ENCODE assay signal across 8 mouse cellular contexts in the genomic region with DNA sequence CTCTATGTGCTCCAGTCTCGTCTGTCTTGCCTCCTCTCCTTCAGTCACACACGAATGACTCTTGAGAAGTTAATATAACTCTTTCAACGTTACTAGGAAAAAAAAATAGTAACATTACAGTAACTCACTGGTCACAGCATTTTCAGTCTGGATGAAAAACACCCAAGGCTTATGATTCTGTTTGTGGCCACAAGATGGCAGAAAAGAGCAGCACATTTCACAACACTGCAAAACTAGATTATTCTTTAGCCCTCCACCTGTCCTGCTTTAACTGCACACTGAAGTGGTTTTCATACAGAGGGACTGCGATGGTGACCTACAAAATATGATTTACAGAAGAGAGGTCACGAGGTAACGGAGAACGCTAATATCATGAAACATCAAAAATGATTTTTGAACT. TPM values are rescaled to one million over a fixed set of nuclear protein-coding genes. Genes with fewer than 3 reads are reported as not detected.
A peak's percentile ranks its signal among the peaks of the same experiment; 100 is the strongest.
DNase-seq lines count a peak whose midpoint lies in the region; ATAC-seq and TF ChIP-seq lines count a peak whose summit lies in the region.

No protein-coding gene starts in this region.

- peak overlapping the region; percentile 70 for H3K4me2 ChIP-seq in embryonic facial prominence, embryonic 11.5 days (ENCODE audit: low read depth, low read length)
- peak overlapping the region; percentile 91 for H3K4me2 ChIP-seq in liver, embryonic 12.5 days

- no peaks in the 10 kb centered on the region for H3K27me3 ChIP-seq in embryonic facial prominence, embryonic 11.5 days (ENCODE audit: control insufficient read depth, insufficient read depth, low read length)
- no peaks in the 10 kb centered on the region for H3K27me3 ChIP-seq in liver, embryonic 12.5 days (replicated peaks)
- H3K27me3 ChIP-seq in thymus, adult 2 months (ENCODE audit: control insufficient read depth, insufficient read depth, low read length), result no peaks in the 10 kb centered on the region

- no peak for ATAC-seq in embryonic facial prominence, embryonic 11.5 days (replicated peaks; ENCODE audit: insufficient number of reproducible peaks, low FRiP score, low TSS enrichment, low read depth)
- no peak for ATAC-seq in liver, embryonic 12.5 days

- no peak for TF ChIP-seq POLR2A in thymus, adult 2 months (IDR thresholded peaks at IDR 0.05; ENCODE audit: control insufficient read depth, extremely low read depth, insufficient read depth, low read length, poor library complexity)

- H3K27ac ChIP-seq in embryonic facial prominence, embryonic 11.5 days (replicated peaks; ENCODE audit: low read depth, low read length), result peak overlapping the region; percentile 86
- H3K27ac ChIP-seq in liver, embryonic 12.5 days, result peak overlapping the region; percentile 99
- H3K27ac ChIP-seq in thymus, adult 2 months (ENCODE audit: control insufficient read depth, insufficient read depth, low read length), result peak overlapping the region; percentile 72

- H3K4me1 ChIP-seq in embryonic facial prominence, embryonic 11.5 days (ENCODE audit: control insufficient read depth, insufficient read depth, low read length), result no peaks in the 10 kb centered on the region
- peaks cover 46% of the 10 kb centered on the region for H3K4me1 ChIP-seq in liver, embryonic 12.5 days
- H3K4me1 ChIP-seq in thymus, adult 2 months (replicated peaks; ENCODE audit: control insufficient read depth, insufficient read depth, low read length), result peaks cover 2% of the 10 kb centered on the region

- DNase-seq in CD4-positive helper T cell, adult 2 months (ENCODE audit: low read depth, low spot score), result peak; percentile 78
- DNase-seq in adrenal gland, adult 2 months, result peak; percentile 58
- DNase-seq in embryonic facial prominence, embryonic 11.5 days (ENCODE audit: low spot score), result peak; percentile 81
- peak; percentile 23 to 65 for DNase-seq in heart, adult 9 months (ENCODE audit: low spot score in 2 of 2)
- peak; percentile 73 for DNase-seq in kidney, adult 9 months
- DNase-seq in naive thymus-derived CD4-positive, alpha-beta T cell, adult 2 months (ENCODE audit: low read depth), result peak; percentile 89
- DNase-seq in thymus, adult 2 months, result peak; percentile 76

- peak overlapping the region; percentile 73 for H3K9ac ChIP-seq in embryonic facial prominence, embryonic 11.5 days (replicated peaks; ENCODE audit: low read length)
- peak overlapping the region; percentile 85 for H3K9ac ChIP-seq in liver, embryonic 12.5 days

- peak overlapping the region; percentile 50 for H3K4me3 ChIP-seq in embryonic facial prominence, embryonic 11.5 days (ENCODE audit: low read depth, low read length)
- H3K4me3 ChIP-seq in liver, embryonic 12.5 days, result peak overlapping the region; percentile 59
- no peak overlapping the region; the same call in 1 of the 2 replicates for H3K4me3 ChIP-seq in thymus, adult 2 months (ENCODE audit: control insufficient read depth, insufficient read depth, low read length)

- no peaks in the 10 kb centered on the region for H3K36me3 ChIP-seq in embryonic facial prominence, embryonic 11.5 days (replicated peaks; ENCODE audit: control insufficient read depth, insufficient read depth, low read depth, low read length)
- H3K36me3 ChIP-seq in liver, embryonic 12.5 days, result no peaks in the 10 kb centered on the region
- H3K36me3 ChIP-seq in thymus, adult 2 months (ENCODE audit: control insufficient read depth, insufficient read depth, low read length), result no peaks in the 10 kb centered on the region

- WGBS in embryonic facial prominence, embryonic 11.5 days, result 1% methylated on average over 7 of the region's 7 CpGs
- 2% methylated on average over 7 of the region's 7 CpGs for WGBS in liver, embryonic 12.5 days (ENCODE audit: insufficient replicate concordance)
- WGBS in thymus, adult 2 months, result 0% methylated on average over 7 of the region's 7 CpGs

- TF ChIP-seq CTCF in thymus, adult 2 months (IDR thresholded peaks at IDR 0.05; ENCODE audit: borderline replicate concordance, control insufficient read depth, extremely low read depth, insufficient read depth, low read length, poor library complexity), result no peak

- H3K9me3 ChIP-seq in embryonic facial prominence, embryonic 11.5 days (replicated peaks; ENCODE audit: control insufficient read depth, low read length), result no peaks in the 10 kb centered on the region
- no peaks in the 10 kb centered on the region for H3K9me3 ChIP-seq in liver, embryonic 12.5 days (replicated peaks)

RNA-seq across cellular contexts. Expression of a gene that starts 1.2 kb away (rescaled TPM):
- 10 to 100 TPM; 24.1 to 36.9 TPM for total RNA-seq in adrenal gland, adult 2 months (2021)
- polyA plus RNA-seq in adrenal gland, adult 2 months (2012; rRNA removed), result 0.49 and 1.3 TPM in 2 replicates
- 4.6 TPM in 2 replicates for polyA plus RNA-seq in embryonic facial prominence, embryonic 11.5 days (2014; fragmentation: Nextera tagmentation; extraction: Ambion mirVana)
- polyA plus RNA-seq in liver, embryonic 12.5 days (2016; fragmentation: Nextera tagmentation; extraction: Ambion mirVana), result 1.5 and 1.7 TPM in 2 replicates
- 118 and 183 TPM in 2 replicates for polyA plus RNA-seq in thymus, adult 2 months (2012; rRNA removed)

RNA-seq across cellular contexts. Expression of a gene that starts 1.5 kb away (rescaled TPM):
- 10 to 100 TPM; 28.5 to 38.1 TPM for total RNA-seq in adrenal gland, adult 2 months (2021)
- polyA plus RNA-seq in adrenal gland, adult 2 months (2012; rRNA removed), result 5.7 and 9.3 TPM in 2 replicates
- polyA plus RNA-seq in embryonic facial prominence, embryonic 11.5 days (2014; fragmentation: Nextera tagmentation; extraction: Ambion mirVana), result 26.6 and 30.4 TPM in 2 replicates
- 13.8 and 17.6 TPM in 2 replicates for polyA plus RNA-seq in liver, embryonic 12.5 days (2016; fragmentation: Nextera tagmentation; extraction: Ambion mirVana)
- 227 and 343 TPM in 2 replicates for polyA plus RNA-seq in thymus, adult 2 months (2012; rRNA removed)

RNA-seq across cellular contexts. Expression of a gene that starts 2.7 kb away (rescaled TPM):
- 10 to 100 TPM; 16.3 to 42.1 TPM for total RNA-seq in adrenal gland, adult 2 months (2021)
- 5.5 and 8.7 TPM in 2 replicates for polyA plus RNA-seq in adrenal gland, adult 2 months (2012; rRNA removed)
- 9.7 and 14.7 TPM in 2 replicates for polyA plus RNA-seq in embryonic facial prominence, embryonic 11.5 days (2014; fragmentation: Nextera tagmentation; extraction: Ambion mirVana)
- 8.3 and 14.2 TPM in 2 replicates for polyA plus RNA-seq in liver, embryonic 12.5 days (2016; fragmentation: Nextera tagmentation; extraction: Ambion mirVana)
- polyA plus RNA-seq in thymus, adult 2 months (2012; rRNA removed), result 670 and 733 TPM in 2 replicates

RNA-seq across cellular contexts. Expression of a gene that starts 7.1 kb away (rescaled TPM):
- 1 to 10 TPM; 6.5 to 7.0 TPM for total RNA-seq in adrenal gland, adult 2 months (2021)
- 0.28 and 0.56 TPM in 2 replicates for polyA plus RNA-seq in adrenal gland, adult 2 months (2012; rRNA removed)
- 6.3 and 6.4 TPM in 2 replicates for polyA plus RNA-seq in embryonic facial prominence, embryonic 11.5 days (2014; fragmentation: Nextera tagmentation; extraction: Ambion mirVana)
- polyA plus RNA-seq in liver, embryonic 12.5 days (2016; fragmentation: Nextera tagmentation; extraction: Ambion mirVana), result 6.4 and 6.5 TPM in 2 replicates
- 76.1 and 110 TPM in 2 replicates for polyA plus RNA-seq in thymus, adult 2 months (2012; rRNA removed)

RNA-seq across cellular contexts. Expression of a gene that starts 16.8 kb away (rescaled TPM):
- not detected for total RNA-seq in adrenal gland, adult 2 months (2021)
- not detected in 2 replicates for polyA plus RNA-seq in adrenal gland, adult 2 months (2012; rRNA removed)
- not detected in 2 replicates for polyA plus RNA-seq in embryonic facial prominence, embryonic 11.5 days (2014; fragmentation: Nextera tagmentation; extraction: Ambion mirVana)
- polyA plus RNA-seq in liver, embryonic 12.5 days (2016; fragmentation: Nextera tagmentation; extraction: Ambion mirVana), result not detected in 2 replicates
- polyA plus RNA-seq in thymus, adult 2 months (2012; rRNA removed), result not detected in 2 replicates

Comparison
In these comparisons a context has a peak if more than half of its experiments do, and no peak if none do; other contexts are left out.
1. RNA of a gene that starts 1.2 kb away (polyA plus RNA-seq): 118 to 183 TPM in thymus, adult 2 months; 4.6 TPM in embryonic facial prominence, embryonic 11.5 days, 1.5 to 1.7 TPM in liver, embryonic 12.5 days and 0.49 to 1.3 TPM in adrenal gland, adult 2 months; every median in the first group is over 10 times any median in the second.
2. RNA of a gene that starts 2.7 kb away (polyA plus RNA-seq): 670 to 733 TPM in thymus, adult 2 months; 9.7 to 14.7 TPM in embryonic facial prominence, embryonic 11.5 days, 5.5 to 8.7 TPM in adrenal gland, adult 2 months and 8.3 to 14.2 TPM in liver, embryonic 12.5 days; every median in the first group is over 10 times any median in the second.
3. Peak in every context shown above with its lines, with median percentiles within 50 percentile points of each other: DNase-seq and H3K27ac ChIP-seq.